Mouse (Mus musculus) CH12.LX (cell line): ENCODE data around the gene Dmrta2. TPM values are rescaled to one million over a fixed set of nuclear protein-coding genes. Genes with fewer than 3 reads are reported as not detected.

Experiments used
- DNase-seq: peaks from one replicate; pipeline ENCODE4 v3.0.0-alpha.2; 2013; ENCODE audit errors: extremely low read depth
- H3K27ac ChIP-seq: 2 replicates; pipeline ENCODE4 v1.5.1; 2012; ENCODE audit warnings: low read depth, mild to moderate bottlenecking, control low read depth, moderate library complexity; ENCODE audit not compliant: insufficient read depth
- H3K27me3 ChIP-seq: replicated peaks from 2 replicates; pipeline ENCODE3; 2012; ENCODE audit warnings: inconsistent platforms
- H3K36me3 ChIP-seq, 2 experiments: replicated peaks in 1 of 2; 2 replicates each; pipeline versions ENCODE3 to v1.6.1; 2012; ENCODE audit warnings: inconsistent platforms in 1 of 2, low read length in 1 of 2, mild to moderate bottlenecking in 1 of 2, mixed read lengths in 1 of 2, moderate library complexity in 1 of 2; ENCODE audit not compliant: control insufficient read depth in 1 of 2, insufficient read depth in 1 of 2
- H3K4me1 ChIP-seq, 2 experiments: 2 replicates each; pipeline ENCODE4 v1.6.1; 2012; ENCODE audit warnings: inconsistent platforms in 1 of 2, moderate library complexity in 1 of 2; ENCODE audit not compliant: insufficient read depth in 2 of 2, control insufficient read depth in 1 of 2
- H3K4me2 ChIP-seq: 2 replicates; pipeline ENCODE4 v1.6.1; 2012; ENCODE audit warnings: low read depth, mild to moderate bottlenecking, control low read depth; ENCODE audit not compliant: poor library complexity, insufficient read depth, severe bottlenecking
- H3K4me3 ChIP-seq, 3 experiments: fragments of 150-350 bp in 1 of 3; sonication (generic) in 1 of 3; replicated peaks in 1 of 3; 2 replicates each; pipeline versions ENCODE3 to v1.5.1; 2011 to 2012; ENCODE audit warnings: low read depth in 2 of 3, low read length in 2 of 3, mild to moderate bottlenecking in 2 of 3, moderate library complexity in 2 of 3, control low read depth in 1 of 3, improper control_type of control experiment in 1 of 3, inconsistent platforms in 1 of 3, mixed read lengths in 1 of 3; ENCODE audit not compliant: poor library complexity in 1 of 3
- H3K79me2 ChIP-seq: replicated peaks from 2 replicates; pipeline ENCODE4 v1.6.1; 2012; ENCODE audit warnings: mild to moderate bottlenecking, moderate library complexity; ENCODE audit not compliant: control insufficient read depth, poor library complexity, insufficient read depth, severe bottlenecking; ENCODE audit errors: extremely low read depth
- H3K9ac ChIP-seq: 2 replicates; pipeline ENCODE4 v1.6.1; 2012; ENCODE audit warnings: low read depth, mild to moderate bottlenecking, control low read depth, moderate library complexity; ENCODE audit not compliant: insufficient read depth
- H3K9me3 ChIP-seq: replicated peaks from 2 replicates; pipeline ENCODE3; 2012; ENCODE audit warnings: low read length, inconsistent platforms, mixed read lengths
- CHD1 ChIP-seq: IDR thresholded peaks from 2 replicates; pipeline ENCODE4 v1.6.1; 2012; ENCODE audit warnings: low read depth, low read length, improper control_type of control experiment, inconsistent platforms
- CTCF ChIP-seq, 2 experiments: IDR thresholded peaks in 1 of 2; conservative IDR thresholded peaks in 1 of 2; 2 replicates each; pipeline ENCODE4 v1.5.1; 2011 to 2012; ENCODE audit warnings: low read depth in 2 of 2, low read length in 2 of 2, improper control_type of control experiment in 1 of 2, inconsistent platforms in 1 of 2, mild to moderate bottlenecking in 1 of 2, moderate library complexity in 1 of 2
- GABPA ChIP-seq: IDR thresholded peaks from 2 replicates; pipeline ENCODE4 v1.6.1; 2012; ENCODE audit warnings: low read depth, low read length, improper control_type of control experiment, inconsistent platforms; ENCODE audit not compliant: insufficient replicate concordance
- JUND ChIP-seq: conservative IDR thresholded peaks from 2 replicates; pipeline ENCODE4 v1.6.1; 2011; ENCODE audit warnings: low read depth, low read length, improper control_type of control experiment
- KAT2A ChIP-seq: IDR thresholded peaks from 2 replicates; pipeline ENCODE4 v1.6.1; 2012; ENCODE audit warnings: low read length, improper control_type of control experiment, inconsistent platforms; ENCODE audit not compliant: insufficient replicate concordance
- MAZ ChIP-seq: IDR thresholded peaks from 2 replicates; pipeline ENCODE4 v1.6.1; 2012; ENCODE audit warnings: low read depth, mild to moderate bottlenecking, inconsistent platforms, low read length, improper control_type of control experiment, moderate library complexity
- NRF1 ChIP-seq: IDR thresholded peaks from 2 replicates; pipeline ENCODE4 v1.6.1; 2014; ENCODE audit warnings: low read depth, mild to moderate bottlenecking, inconsistent platforms, low read length, improper control_type of control experiment, moderate library complexity
- RAD21 ChIP-seq: IDR thresholded peaks from 2 replicates; pipeline ENCODE4 v1.6.1; 2011; ENCODE audit warnings: low read depth, mild to moderate bottlenecking, low read length, improper control_type of control experiment, moderate library complexity
- SMC3 ChIP-seq: IDR thresholded peaks from 2 replicates; pipeline ENCODE4 v1.6.1; 2011; ENCODE audit warnings: low read depth, low read length, improper control_type of control experiment
- dilution Hi-C: fragments of 300-500 bp; cut with MboI; formaldehyde crosslinking; loops from 2 replicates; pipeline ENCODE4 v1.14.3; 2020; ENCODE audit warnings: low sequenced_read_pairs; ENCODE audit not compliant: extremely low pct_unique_long_range_greater_than_20kb, extremely low pct_ligation_motif_present
- in situ Hi-C: fragments of 300-500 bp; cut with MboI; formaldehyde crosslinking; loops from 3 replicates; pipeline ENCODE4 v1.14.3; 2019; ENCODE audit warnings: low sequenced_read_pairs, low pct_ligation_motif_present, low pct_unique_long_range_greater_than_20kb, mixed read lengths
- polyA plus RNA-seq: library from polyadenylated mRNA; unstranded; fragments of >175 nt; gene quantifications from 2 replicates; pipeline ENCODE4 v1.2.1, GENCODE M21; 2012; ENCODE audit warnings: low read depth; ENCODE audit not compliant: insufficient read length
- total RNA-seq, 2 experiments: library from RNA; depleted of rRNA; stranded (reverse); fragments of 300-350 nt in 1 of 2; fragments of >200 nt in 1 of 2; gene quantifications; 2 replicates each; pipeline ENCODE4 v1.2.3; 2012 to 2014

Gene Dmrta2
- total and polyA plus RNA-seq, 3 experiments: 0.04 to 0.13 TPM; not detected in 1

DNA sequence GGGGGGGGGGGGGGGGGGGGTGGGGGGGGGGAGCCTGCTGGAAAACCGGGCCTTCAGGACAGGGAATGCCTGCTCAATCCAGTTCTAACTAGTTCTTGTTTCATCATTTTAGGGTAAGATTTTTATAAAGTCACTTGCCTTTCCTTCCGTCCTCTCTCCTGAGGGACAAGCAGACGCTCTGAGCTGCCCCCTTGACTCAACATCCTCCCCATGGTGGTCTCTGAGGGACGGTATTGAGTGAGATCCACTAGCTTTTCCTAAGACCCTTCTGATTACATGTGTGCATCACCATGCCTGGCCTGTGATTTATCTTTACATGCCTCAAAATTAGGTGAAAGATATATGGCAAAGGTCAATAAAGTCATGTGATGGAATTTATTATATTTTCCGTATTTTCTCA lies 10.6 kb downstream of the Dmrta2 start:
- dilution Hi-C loops: no loop called here
- Histone ChIP-seq H3K27ac (no peak overlapping the region), H3K4me3 (no peak overlapping the region), H3K36me3 (no peaks in the 10 kb centered on the region), H3K4me1 (no peaks in the 10 kb centered on the region), H3K9ac (no peak overlapping the region), H3K27me3 (no peaks in the 10 kb centered on the region), H3K79me2 (no peaks in the 10 kb centered on the region), H3K4me2 (no peak overlapping the region), H3K9me3 (peaks cover 9% of the 10 kb centered on the region)
- no peak for TF ChIP-seq GABPA
- no peak for TF ChIP-seq KAT2A
- in situ Hi-C loops: no loop called here
- no peak for DNase-seq

DNA sequence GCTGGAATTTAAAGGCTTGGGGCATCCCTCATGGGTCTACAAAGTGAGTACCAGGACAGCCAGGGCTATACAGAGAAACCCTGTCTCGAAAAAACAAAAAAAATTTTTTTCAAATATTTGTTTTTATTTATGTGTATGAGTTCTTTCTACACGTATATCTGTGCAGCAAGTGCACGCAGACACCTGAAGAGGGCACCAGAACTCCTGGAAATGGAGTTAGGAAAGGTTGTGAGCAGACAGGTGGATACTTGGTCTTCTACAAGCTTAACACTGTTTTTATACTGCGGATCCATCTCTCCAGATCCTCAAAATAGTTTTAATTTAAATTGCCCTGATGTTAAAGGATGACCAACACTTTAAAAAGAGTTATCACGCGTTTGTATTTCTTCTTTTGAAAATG lies 11.4 kb downstream of the Dmrta2 start:
- dilution Hi-C loops: no loop called here
- H3K4me3 ChIP-seq: no peak overlapping the region
- peaks cover 2% of the 10 kb centered on the region for H3K9me3 ChIP-seq
- in situ Hi-C loops: no loop called here
- no peak overlapping the region for H3K27ac ChIP-seq
- H3K27me3 ChIP-seq: no peaks in the 10 kb centered on the region
- no peaks in the 10 kb centered on the region for H3K36me3 ChIP-seq
- no peak overlapping the region for H3K9ac ChIP-seq
- H3K4me1 ChIP-seq: no peaks in the 10 kb centered on the region
- TF ChIP-seq CTCF (conservative IDR thresholded peaks at IDR 0.05 in 1 of 2, IDR thresholded peaks at IDR 0.05 in 1 of 2; ENCODE audit: low read depth in 2 of 2, low read length in 2 of 2): peak in 1 of 2 experiments; percentile 59; a peak in 2 of 4 replicates
- no peak for TF ChIP-seq CHD1
- TF ChIP-seq SMC3: 0 out of 2 replicates have a peak, but pooled peaks have one; percentile 10
- no peak for TF ChIP-seq JUND
- TF ChIP-seq NRF1: no peak
- TF ChIP-seq RAD21: peak; percentile 56
- DNase-seq: peak; percentile 8
- no peaks in the 10 kb centered on the region for H3K79me2 ChIP-seq
- H3K4me2 ChIP-seq: no peak overlapping the region

DNA sequence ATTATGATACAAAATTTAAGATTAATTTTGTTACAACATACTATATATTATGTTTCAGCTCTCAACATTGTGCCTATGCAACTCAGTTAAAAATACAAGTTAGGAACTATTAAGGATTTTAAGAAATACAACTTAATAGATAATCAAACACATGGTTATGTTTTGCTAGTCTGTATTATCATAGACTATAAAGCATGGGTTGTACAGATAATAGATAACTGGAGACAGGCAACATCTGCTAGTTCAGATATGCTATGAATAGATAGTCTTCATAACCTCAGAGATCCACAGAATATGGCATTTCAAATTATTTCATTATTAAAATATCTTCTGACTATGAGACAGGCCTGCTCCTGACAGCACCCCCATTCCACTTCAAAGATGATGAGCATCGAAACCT lies 28.2 kb downstream of the Dmrta2 start:
- no peak overlapping the region for H3K9ac ChIP-seq
- dilution Hi-C loops: no loop called here
- no peak overlapping the region for H3K4me3 ChIP-seq
- DNase-seq: no peak
- in situ Hi-C loops: no loop called here
- H3K27ac ChIP-seq: no peak overlapping the region
- H3K9me3 ChIP-seq: no peaks in the 10 kb centered on the region
- no peaks in the 10 kb centered on the region for H3K27me3 ChIP-seq
- TF ChIP-seq CTCF (conservative IDR thresholded peaks at IDR 0.05 in 1 of 2, IDR thresholded peaks at IDR 0.05 in 1 of 2; ENCODE audit: low read depth in 2 of 2, low read length in 2 of 2): no peak
- no peak for TF ChIP-seq MAZ
- H3K36me3 ChIP-seq: no peaks in the 10 kb centered on the region
- H3K4me1 ChIP-seq: peaks cover 0 to 6% of the 10 kb centered on the region in 2 experiments; a peak in 3 of 4 replicates
- H3K4me2 ChIP-seq: no peak overlapping the region
- no peaks in the 10 kb centered on the region for H3K79me2 ChIP-seq
